Mouse (Mus musculus) central nervous system, embryonic 18 days (tissue): ENCODE measurements around the gene Cyp2b9. TPM values are rescaled to one million over a fixed set of nuclear protein-coding genes. Genes with fewer than 3 reads are reported as not detected.

Experiments used
- polyA plus RNA-seq: library from polyadenylated mRNA; depleted of rRNA; stranded (reverse); fragments of >200 nt; gene quantifications from 2 replicates; pipeline ENCODE4 v1.2.3, GENCODE M21; 2012; rRNA removed

The Cyp2b9 gene
- not detected in 2 replicates for polyA plus RNA-seq

GRCm38 (mm10) chr7:26173111-26173510 lies at the start of gene Cyp2b9:
Gene Cyp2b9 (plus strand): TSS chr7:26173411.

DNA sequence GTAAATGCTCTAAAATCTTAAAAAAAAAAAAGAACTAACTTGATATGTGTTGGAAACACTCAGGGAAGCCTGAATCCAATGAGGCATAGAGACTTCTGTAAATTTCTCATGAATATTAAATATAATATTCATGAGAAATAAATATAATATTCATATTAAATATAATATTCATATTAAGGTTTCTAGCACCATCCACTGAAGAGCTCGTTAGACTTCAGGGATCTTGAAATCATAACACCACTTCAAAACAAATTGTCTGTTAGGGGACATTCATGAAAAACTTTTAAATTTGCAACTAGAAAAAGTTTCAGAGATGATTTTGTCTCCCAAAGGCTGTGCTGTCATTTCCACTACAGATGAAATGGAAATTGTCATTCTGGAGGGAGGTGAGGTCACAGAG lies 86.8 kb downstream of the Cyp2b9 start, which contains the start of gene Vmn1r184:
Gene Vmn1r184 (plus strand): TSS at position 301 of the 400 bp plus-strand sequence.

Other genes starting within 250 kb of the Cyp2b9 start
- not detected in 2 replicates for gene Cyp2b13, start 111.9 kb upstream of the Cyp2b9 start, polyA plus RNA-seq
- not detected in 2 replicates for gene Vmn1r184, start 86.9 kb downstream of the Cyp2b9 start, polyA plus RNA-seq
- gene Cyp2a4, start 133.8 kb downstream of the Cyp2b9 start, polyA plus RNA-seq = not detected in 2 replicates
- gene Nlrp9c, start 230.3 kb downstream of the Cyp2b9 start, polyA plus RNA-seq = not detected in 2 replicates